Mouse (Mus musculus) thymus, postnatal 0 days (tissue): ENCODE data around the gene Sult2b1. TPM values are rescaled to one million over a fixed set of nuclear protein-coding genes. Genes with fewer than 3 reads are reported as not detected.
A peak's percentile ranks its signal among the peaks of the same experiment; 100 is the strongest.

Experiments
- DNase-seq: peaks from one replicate; pipeline ENCODE4 v3.0.0-alpha.2; 2015; ENCODE audit warnings: low spot score
- polyA plus RNA-seq: library from polyadenylated mRNA; unstranded; fragments of >200 nt; fragmentation: Nextera tagmentation; extraction: Ambion mirVana; gene quantifications from 2 replicates; pipeline ENCODE4 v1.2.1, GENCODE M21; 2015

Gene Sult2b1
- polyA plus RNA-seq, 1 experiment from 2014 or later, result 5.8 TPM

DNA sequence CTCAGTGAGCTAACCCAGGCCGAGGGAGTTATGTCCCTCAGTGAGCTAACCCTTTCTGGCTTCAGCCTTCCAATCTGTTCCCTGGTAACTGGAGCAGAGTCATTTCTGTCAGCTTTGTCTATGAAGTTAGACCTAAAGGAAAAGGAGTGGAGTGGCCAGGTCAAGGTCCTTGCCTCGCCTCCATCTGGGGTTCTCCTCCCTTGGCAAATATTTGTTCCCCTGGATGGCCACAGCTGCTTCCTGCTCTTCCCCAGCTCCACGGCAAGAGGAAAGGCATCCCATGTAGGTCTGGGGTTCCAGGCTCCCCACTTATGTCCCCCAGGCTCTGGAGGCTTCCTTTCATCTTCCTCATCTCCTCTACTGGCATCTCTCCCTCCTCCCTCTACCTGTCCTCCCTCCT is 56.8 kb downstream of the Sult2b1 start:
- DNase-seq, result no peak

DNA sequence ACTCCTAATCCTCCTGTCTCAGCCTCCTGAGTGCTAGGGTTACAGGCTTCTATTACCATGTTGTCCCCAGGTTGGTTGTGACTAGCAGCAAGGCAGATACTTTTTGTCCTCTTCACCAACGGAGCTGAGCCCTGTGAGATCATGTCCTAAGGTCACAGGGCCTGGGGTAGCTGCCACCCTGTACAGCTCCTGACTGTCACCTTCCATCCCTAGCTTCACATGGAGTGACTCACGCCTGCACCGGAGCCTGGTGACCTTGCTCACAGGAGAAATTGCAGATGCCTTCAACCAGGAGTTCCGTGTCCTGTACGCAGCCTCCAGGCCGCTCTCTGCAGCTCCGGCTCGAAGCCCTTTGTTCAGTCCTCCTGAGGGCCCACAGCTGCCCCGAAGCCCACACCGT is 58.0 kb downstream of the Sult2b1 start:
- no peak for DNase-seq

- no peak for DNase-seq
These were observed 58.8 kb downstream of the Sult2b1 start, which contains the start of gene Spaca4 for GRCm38 (mm10) chr7:45725713-45726112. Spaca4 (minus strand) TSS chr7:45725813.

GRCm38 (mm10) chr7:45725151-45725550 is 59.3 kb downstream of the Sult2b1 start:
- DNase-seq, result no peak

DNA sequence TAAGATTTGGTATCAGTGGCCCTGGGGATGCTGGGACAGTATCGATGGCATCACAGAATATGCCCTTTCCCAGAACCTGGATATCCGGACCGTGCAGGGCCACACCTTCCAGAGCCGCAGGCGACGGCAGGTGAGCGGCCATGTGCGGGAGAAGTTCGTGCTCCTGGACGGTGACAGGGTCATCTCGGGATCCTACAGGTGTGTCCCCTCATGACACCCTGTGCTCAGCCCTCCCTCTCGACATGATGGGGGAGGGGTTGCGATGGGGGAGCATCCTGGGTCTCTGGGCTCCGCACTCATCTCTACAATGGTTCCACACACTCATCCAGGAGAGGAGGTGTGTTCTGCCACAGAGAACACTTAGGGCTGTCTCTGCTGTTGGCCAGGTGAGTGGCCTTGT is 60.7 kb downstream of the Sult2b1 start:
- DNase-seq, result no peak

DNA sequence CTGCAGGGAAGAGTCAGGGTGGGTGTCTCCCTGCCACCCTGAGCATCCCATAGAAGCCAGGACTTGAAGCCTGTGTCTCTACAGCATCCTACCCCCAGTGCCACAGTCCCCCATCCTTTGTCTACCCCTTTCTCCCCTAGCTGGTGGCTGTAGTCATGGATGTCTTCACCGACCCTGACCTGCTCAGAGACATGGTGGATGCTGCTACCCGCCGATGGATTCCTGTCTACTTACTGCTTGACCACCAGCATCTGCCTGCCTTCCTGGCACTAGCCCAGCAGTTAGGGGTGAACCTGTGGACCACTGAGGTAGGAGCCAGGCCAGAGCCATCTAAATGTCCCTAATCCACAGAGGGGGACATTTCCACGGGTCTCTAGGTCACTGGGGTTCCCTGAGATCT is 61.2 kb downstream of the Sult2b1 start:
- DNase-seq, result no peak

- DNase-seq, result no peak
These were observed 62.1 kb downstream of the Sult2b1 start for GRCm38 (mm10) chr7:45722348-45722713.

DNA sequence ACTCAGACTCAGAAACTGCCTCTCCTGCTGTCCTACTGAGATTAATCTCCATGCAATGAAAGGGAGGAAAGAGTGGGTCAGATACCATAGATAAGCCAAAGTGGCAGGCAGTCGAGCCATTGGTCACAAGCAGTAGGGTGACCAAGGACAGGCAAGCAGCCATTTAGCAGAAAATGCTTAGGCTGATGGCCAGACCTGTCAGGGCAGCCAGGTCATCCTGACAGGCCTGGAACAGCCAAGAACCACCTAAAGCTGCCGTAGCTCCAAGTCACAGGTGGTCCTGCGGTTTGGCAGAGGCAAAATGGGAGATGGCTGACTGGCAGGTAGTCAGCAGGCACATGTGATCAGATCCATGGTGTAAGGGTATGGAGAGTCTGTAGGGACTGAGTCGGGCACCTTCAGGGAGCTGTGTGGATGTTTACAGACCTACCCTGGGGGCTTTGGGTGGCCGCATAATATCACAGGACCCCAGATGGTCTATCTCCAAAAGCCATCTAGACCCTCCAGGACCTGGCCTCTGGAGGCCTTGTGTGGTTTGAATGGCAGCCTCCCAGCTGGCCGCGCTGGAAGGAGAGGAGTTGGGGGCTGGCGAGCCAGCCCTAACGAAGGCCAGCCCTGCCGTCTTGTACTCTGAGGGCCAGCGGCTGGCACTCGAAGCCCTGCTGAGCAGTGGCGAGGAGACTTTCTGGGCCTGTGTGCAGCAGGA is 62.7 kb downstream of the Sult2b1 start:
- no peak for DNase-seq

DNA sequence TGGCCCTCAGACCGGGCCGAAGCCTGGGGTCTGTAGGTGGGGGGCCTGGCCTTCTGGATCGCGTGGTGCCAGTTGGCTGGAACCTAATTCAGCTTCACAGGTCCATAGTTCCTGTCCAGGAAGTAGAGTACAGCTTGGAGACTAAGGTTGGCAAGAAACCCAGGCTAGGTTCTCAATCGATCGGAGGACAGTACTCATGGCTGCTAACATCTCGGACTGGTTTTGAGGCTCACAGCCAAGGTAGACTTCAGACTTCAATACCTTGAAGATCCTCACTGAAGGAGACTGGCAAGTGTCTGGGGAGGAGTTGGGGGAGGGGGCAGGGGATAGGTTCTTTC is 63.3 kb downstream of the Sult2b1 start:
- no peak for DNase-seq

- no peak for DNase-seq
These were observed 63.8 kb downstream of the Sult2b1 start, which contains the start of gene Fam83e for GRCm38 (mm10) chr7:45720413-45721233. Fam83e (plus strand) TSS chr7:45721212.

- no peak for DNase-seq
These were observed 64.6 kb downstream of the Sult2b1 start for GRCm38 (mm10) chr7:45719738-45720412.

- DNase-seq, result no peak
These were observed 65.3 kb downstream of the Sult2b1 start for GRCm38 (mm10) chr7:45719180-45719579.

- DNase-seq, result no peak
These were observed 66.1 kb downstream of the Sult2b1 start for GRCm38 (mm10) chr7:45718331-45718730.

GRCm38 (mm10) chr7:45717918-45718297 is 66.6 kb downstream of the Sult2b1 start, which contains the start of gene Sphk2:
Sphk2 (minus strand) TSS chr7:45718002.
- DNase-seq, result peak; percentile 99

GRCm38 (mm10) chr7:45716952-45717917 is 67.2 kb downstream of the Sult2b1 start:
- no peak for DNase-seq

- no peak for DNase-seq
These were observed 68.0 kb downstream of the Sult2b1 start for GRCm38 (mm10) chr7:45716460-45716857.

GRCm38 (mm10) chr7:45715741-45716459 is 68.6 kb downstream of the Sult2b1 start:
- DNase-seq, result no peak

- peak; percentile 98 for DNase-seq
These were observed 69.3 kb downstream of the Sult2b1 start, which contains the start of gene Rpl18 for GRCm38 (mm10) chr7:45715090-45715708. Rpl18 (plus strand) TSS chr7:45715457.

GRCm38 (mm10) chr7:45714630-45715089 is 69.8 kb downstream of the Sult2b1 start:
- DNase-seq, result no peak
